Mouse (Mus musculus) heart, adult 2 months (tissue): ENCODE measurements around the gene Trak1.

Experiments
- CTCF ChIP-seq: fragments of 200-600 bp; IDR thresholded peaks from 2 replicates; pipeline ENCODE4 v1.8.1; 2022; ENCODE audit warnings: antibody characterized with exemption, mild to moderate bottlenecking, moderate library complexity
- EP300 ChIP-seq: fragments of 200-500 bp; IDR thresholded peaks from 2 replicates; pipeline ENCODE4 v1.6.1; 2011; ENCODE audit warnings: low read depth, low read length, control low read depth; ENCODE audit not compliant: insufficient read depth
- POLR2A ChIP-seq: fragments of 200-500 bp; IDR thresholded peaks from 2 replicates; pipeline ENCODE4 v1.6.1; 2011; ENCODE audit warnings: mild to moderate bottlenecking, low read depth, low read length, control low read depth; ENCODE audit not compliant: insufficient read depth

GRCm38 (mm10) chr9:121391898-121392297, 94.6 kb downstream of the Trak1 start:
- TF ChIP-seq CTCF (no peak), EP300 (no peak), POLR2A (no peak)
